Mouse (Mus musculus) spleen, adult 18-20 months (tissue): ENCODE data around the gene Rasa3.

Source experiments
- DNase-seq, 2 experiments: peaks; one replicate each; pipeline ENCODE4 v3.0.0; 2022; ENCODE audit warnings: mixed read lengths in 2 of 2

Gene Rasa3

GRCm38 (mm10) chr8:13684131-13684530, 6.7 kb upstream of the Rasa3 start:
- DNase-seq = no peak

DNA sequence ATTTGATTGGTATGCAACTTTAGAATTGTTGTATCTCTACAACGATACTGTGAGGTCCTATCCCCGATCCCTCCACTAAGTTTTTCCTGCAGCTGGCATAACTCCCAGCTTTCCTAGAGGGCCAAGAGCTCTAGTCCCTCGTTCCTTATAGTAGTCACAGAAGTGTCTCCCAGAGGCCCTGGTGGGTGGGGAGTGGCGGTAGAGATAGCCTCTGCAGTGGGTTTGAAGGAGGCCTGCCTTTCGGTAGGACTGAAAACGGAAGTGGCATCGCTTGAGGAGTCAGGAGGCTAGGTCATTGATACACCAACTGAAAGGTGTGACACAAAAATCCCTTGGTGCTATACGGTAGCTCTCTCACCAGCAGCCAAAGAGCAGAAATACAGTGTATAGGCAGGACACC, 779 bp upstream of the Rasa3 start:
- DNase-seq = peak; percentile 46 to 54

- peak; percentile 61 to 68 for DNase-seq
Measured at GRCm38 (mm10) chr8:13676701-13677412, 546 bp downstream of the Rasa3 start.

DNA sequence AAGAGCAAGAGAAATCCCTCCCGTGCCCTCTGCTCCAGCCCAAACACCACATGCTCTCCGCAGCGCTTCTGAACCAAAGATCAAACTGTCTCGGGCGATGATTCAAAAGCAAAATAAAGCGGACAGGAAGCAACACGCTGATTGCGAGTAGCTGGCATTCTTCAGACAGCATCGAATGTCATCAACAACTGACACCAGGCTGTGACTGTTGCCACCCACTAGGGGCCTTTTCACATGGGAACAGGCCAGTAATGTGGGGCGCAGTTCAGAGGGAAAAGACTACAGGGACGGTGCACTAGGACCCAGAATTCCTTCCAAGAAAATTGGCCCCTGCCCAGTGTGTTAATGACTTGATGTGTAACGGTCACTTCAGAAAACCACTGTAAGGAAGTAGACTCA, 1.1 kb downstream of the Rasa3 start:
- DNase-seq = peak; percentile 34 to 35

DNA sequence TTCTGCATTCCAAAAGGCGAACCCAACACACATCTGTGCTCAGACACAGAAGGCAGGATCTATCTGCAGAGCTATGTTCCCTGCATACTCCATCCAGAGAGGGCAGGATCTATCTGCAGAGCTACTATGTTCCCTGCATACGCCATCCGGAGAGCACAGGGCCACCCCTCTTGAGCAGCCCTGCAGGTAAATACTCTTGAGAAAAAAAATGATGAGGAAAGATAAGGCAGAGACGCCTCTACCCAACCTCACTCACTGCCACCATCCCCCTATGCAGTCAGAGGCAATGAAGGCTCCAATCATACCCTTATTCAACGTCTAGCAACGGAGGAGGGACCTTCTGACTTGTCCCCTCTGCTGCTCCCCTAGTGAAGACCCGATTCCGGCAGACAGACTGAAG, 1.9 kb downstream of the Rasa3 start:
- DNase-seq = no peak

DNA sequence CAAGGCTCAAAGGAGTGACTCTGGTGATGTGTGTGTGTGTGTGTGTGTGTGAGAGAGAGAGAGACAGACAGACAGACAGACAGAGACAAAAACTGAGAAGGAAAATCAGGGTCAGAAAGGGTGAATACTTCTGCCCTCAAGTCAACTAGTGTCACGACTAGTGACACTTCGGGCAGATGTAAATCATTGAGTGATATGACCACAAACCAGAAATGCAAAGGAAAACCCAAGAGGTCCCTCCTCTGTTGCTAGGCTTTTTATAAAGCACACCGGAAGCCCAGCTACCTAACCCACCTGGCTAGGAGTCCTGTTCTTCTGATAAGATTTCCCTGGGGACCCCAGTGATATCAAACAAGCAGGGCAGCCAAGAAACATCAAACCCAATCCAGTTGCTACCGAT, 2.3 kb downstream of the Rasa3 start:
- DNase-seq = no peak

GRCm38 (mm10) chr8:13674294-13675010, 3.0 kb downstream of the Rasa3 start:
- peak in 1 of 2 experiments; percentile 28 for DNase-seq

DNA sequence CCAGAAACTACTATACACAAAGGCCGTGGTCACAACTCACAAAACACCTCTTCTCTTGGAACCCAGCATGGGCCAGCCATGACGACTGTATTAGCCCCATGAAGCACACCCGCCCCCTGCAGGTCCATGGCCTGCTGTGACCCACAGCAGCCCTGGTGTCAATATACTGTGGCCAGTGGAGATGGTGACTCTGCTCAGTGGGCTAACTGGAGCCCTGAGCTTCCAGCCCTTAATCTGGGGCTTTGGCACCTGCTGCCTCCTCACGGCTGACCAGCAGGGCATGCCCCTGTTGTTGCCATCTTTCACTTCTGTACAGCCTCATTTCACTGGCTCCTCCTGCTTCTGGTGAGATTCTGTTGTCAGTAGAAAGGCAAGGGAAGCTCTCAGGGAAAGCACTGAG, 4.2 kb downstream of the Rasa3 start:
- DNase-seq = peak in 1 of 2 experiments; percentile 50

DNA sequence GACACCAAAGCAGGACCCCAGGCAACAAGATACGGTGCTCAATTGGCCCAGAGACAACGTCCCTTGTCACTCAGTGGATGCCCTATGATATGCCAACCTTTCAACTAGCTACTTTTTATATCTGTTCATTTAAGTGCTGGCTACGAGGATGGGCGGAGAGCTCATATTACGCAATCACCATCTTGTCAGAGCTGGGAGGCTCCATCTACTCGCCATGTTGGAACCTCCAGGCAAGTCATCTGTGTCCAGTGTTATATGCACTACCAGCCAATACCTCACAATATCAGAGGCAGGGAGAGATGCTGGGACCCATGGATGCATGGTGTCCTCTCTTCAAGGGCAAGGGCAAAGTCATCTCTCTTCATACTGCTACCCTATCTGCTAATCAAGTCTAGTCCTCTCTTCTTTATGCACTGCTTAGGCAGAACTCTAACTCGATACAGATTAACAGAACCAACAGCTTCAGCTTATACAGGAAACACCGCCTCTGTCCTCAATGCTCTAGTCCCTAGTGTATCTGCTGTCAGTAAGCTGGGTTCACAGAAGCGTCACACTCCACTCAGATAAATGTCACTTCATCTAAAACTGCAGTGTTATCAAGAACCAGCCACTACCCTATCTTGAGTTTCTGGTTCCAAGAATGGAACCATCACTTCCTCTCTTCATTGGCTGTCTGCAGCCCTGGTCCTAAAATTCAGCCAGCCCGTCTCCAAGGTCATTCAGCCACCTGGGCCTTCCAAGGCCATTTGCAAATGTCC, 6.0 kb downstream of the Rasa3 start:
- no peak for DNase-seq

GRCm38 (mm10) chr8:13670011-13670471, 7.4 kb downstream of the Rasa3 start:
- no peak for DNase-seq

GRCm38 (mm10) chr8:13668367-13668766, 9.0 kb downstream of the Rasa3 start:
- DNase-seq = no peak

DNA sequence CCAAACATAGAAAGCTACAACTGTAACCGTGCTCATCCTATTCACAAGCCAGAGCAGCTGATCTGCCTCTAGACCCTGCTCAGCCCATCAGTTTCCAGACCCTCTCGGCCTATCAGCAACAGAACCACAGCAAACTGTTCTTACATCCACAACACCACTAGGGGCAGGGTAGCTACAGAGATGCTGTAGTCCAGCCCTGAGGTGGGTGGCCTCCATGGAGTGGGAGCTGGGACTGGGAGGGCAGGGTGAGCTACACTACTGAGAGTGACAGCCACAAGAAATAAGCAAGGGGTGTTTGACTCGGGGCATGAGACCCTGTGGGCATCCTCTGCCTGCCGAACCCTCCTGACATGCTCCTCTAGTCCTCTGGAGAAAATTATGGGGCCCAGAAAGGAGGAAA, 9.5 kb downstream of the Rasa3 start:
- no peak for DNase-seq

DNA sequence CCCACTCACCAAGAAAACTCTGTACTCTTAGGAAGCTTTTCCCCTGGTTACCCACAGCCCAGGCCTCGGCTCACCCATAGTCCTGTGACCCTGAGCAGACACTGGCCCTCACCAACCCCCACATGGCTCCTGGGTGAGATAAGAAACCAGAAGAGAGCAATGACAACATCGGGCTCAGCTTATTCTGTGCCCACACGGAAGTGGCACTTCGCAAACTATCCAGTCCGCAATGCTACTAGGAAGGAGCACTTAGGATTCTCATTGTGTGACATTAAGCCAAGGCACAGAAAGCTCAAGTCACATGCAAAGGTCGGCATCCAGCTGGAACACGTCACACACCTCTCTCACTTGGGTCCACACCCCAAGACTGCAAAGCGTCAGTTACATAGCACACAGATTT, 11.5 kb downstream of the Rasa3 start:
- no peak for DNase-seq

- DNase-seq = no peak
Measured at GRCm38 (mm10) chr8:13665538-13665937, 11.9 kb downstream of the Rasa3 start.

DNA sequence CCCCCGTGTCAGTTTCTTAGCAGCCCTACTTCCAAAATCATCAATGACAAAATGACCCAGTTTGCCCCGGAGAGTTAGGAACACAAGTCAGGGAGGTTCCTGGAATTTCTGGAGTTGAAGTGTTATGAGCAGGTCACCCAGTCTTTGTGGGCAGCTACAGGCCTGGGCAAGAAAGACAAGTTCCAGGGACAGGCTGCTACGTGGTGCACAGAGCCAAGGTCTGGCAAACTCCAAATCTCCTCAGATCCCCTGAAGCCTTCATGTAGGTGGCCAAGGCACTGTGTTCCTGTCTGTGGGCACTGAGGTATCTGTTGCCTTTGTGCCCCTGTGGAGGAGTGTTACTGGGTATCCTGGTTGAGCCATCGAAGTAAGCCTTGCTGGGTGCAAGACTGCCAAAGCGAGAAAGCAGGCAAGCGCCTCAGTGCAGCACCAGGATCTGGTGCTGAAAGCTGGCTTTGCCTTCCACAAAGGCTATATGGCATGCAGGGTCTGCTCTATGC, 12.6 kb downstream of the Rasa3 start:
- no peak for DNase-seq

DNA sequence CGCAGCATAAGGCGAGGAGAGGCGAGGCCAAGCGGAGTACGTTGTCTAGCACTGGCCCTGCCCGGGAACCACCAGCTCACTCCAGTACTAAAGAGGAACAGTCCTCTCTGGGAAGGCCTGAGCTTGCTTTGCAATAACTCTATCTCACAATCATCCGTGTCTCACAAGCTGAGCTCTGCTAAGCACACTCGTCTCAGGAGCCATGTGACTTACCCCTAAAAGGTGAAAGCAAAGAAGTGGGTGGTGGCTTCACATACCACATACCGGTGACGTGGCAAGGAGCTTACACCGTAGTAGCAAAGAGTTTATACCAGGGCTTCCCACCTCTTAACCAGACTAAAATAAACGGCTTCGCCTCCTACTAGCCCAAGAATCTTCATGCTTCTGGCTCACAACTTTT, 17.1 kb downstream of the Rasa3 start:
- DNase-seq = no peak

GRCm38 (mm10) chr8:13657479-13657878, 19.9 kb downstream of the Rasa3 start:
- no peak for DNase-seq

- no peak for DNase-seq
Measured at GRCm38 (mm10) chr8:13655033-13655351, 22.4 kb downstream of the Rasa3 start.

DNA sequence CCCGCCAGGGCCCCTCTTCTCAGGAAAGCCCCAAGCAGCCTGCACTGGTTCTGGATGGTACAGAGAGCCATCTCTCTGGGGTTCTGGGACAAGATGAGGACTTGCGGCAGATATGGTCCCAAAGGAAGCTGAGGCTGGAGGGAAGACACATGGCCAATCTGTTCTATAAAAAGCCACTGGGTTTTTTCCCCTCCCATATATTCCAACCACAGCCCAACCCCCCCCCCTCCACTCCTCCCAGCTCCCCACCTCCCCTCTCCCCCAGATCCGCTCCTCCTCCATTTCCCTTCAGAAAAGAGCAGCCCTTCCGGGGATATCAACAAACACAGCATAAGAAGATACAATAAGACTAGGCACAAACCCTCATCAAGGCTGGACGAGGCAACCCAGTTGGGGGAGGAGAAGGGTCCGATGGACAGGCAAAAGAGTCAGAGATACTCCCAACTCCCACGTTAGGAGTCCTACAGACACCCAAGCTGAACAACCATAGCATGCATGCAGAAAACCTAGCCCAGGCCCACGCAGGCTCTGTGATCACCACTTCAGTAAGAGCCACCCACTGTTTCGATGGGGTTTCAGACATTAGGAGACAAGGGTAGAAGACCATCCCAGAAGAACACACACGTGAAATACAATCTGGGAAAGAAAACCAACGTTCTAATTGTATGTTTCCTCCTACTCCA, 22.9 kb downstream of the Rasa3 start:
- DNase-seq = no peak

DNA sequence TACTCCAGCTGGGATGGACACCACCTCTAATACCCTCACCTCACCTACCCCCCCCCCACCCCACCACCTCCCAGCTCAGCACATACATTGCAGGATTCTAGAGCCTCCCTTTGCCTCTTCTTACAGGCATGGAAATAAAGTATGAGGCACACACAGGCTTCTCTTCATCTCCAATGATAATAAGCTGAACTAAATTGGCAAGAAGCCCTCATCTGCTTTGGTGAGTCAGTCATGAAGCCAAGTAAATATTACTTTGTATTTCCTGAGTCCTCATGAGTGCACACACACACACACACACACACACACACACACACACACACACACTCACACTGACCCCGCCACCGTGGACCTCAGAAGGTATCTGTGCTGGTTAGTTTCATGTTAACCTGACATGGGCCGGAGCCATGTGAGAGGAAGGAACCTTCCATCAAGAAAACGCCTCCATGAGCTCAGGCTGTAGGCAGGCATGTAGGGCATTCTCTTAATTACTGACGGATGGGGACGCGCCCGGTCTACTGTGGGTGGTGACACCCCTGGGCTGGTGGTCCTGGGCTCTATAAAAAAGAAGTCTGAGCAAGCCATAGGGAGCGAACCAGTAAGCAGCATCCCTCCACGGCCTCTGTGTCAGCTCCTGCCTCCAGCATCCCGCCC, 26.7 kb downstream of the Rasa3 start:
- no peak for DNase-seq

GRCm38 (mm10) chr8:13649154-13649515, 28.3 kb downstream of the Rasa3 start:
- no peak for DNase-seq

GRCm38 (mm10) chr8:13648377-13649153, 28.8 kb downstream of the Rasa3 start:
- DNase-seq = no peak
